Mouse (Mus musculus): ENCODE measurements around the gene Plk1.

GRCm38 (mm10) chr7:122167203-122167602 is 8.0 kb downstream of the Plk1 start:
- TF ChIP-seq CTCF (IDR thresholded peaks at IDR 0.05; ENCODE audit: low read depth, low read length): no peak
- TF ChIP-seq POLR2A (IDR thresholded peaks at IDR 0.05; ENCODE audit: borderline replicate concordance, low read depth, low read length): no peak
